Mouse (Mus musculus) yolk sac, embryonic 10.5 days (tissue): Measurements from ENCODE around the gene Igsf3.
A peak's percentile ranks its signal among the peaks of the same experiment; 100 is the strongest.

Experiments
- DNase-seq: peaks from one replicate; pipeline ENCODE4 v3.0.0-alpha.2; 2017; ENCODE audit warnings: low spot score

Gene Igsf3

GRCm38 (mm10) chr3:101502086-101502760 is 125.3 kb downstream of the Igsf3 start:
- no peak for DNase-seq

- DNase-seq: peak; percentile 82
These were observed 129.3 kb downstream of the Igsf3 start for GRCm38 (mm10) chr3:101506179-101506578.

- DNase-seq: peak; percentile 61
These were observed 130.3 kb downstream of the Igsf3 start for GRCm38 (mm10) chr3:101506970-101507702.

GRCm38 (mm10) chr3:101507766-101508165 is 130.9 kb downstream of the Igsf3 start:
- DNase-seq: no peak

GRCm38 (mm10) chr3:101509707-101510544 is 133.0 kb downstream of the Igsf3 start:
- DNase-seq: no peak

GRCm38 (mm10) chr3:101510632-101511031 is 133.7 kb downstream of the Igsf3 start:
- no peak for DNase-seq
